Mouse (Mus musculus) neural tube, embryonic 15.5 days (tissue): Measurements from ENCODE around the gene Med4. TPM values are rescaled to one million over a fixed set of nuclear protein-coding genes. Genes with fewer than 3 reads are reported as not detected.

Source experiments
- ATAC-seq: fragments of 200-750 bp; cut with Nextera tagmentation; 2 replicates; pipeline ENCODE4 v1.8.0; 2017; ENCODE audit warnings: mild to moderate bottlenecking, moderate TSS enrichment, moderate library complexity; ENCODE audit not compliant: low FRiP score
- H3K27ac ChIP-seq: fragments of 300-500 bp; sonication (generic); replicated peaks from 2 replicates; pipeline ENCODE4 v1.5.1; 2015; ENCODE audit warnings: mild to moderate bottlenecking, inconsistent platforms
- H3K27me3 ChIP-seq: fragments of 300-500 bp; sonication (generic); replicated peaks from 2 replicates; pipeline ENCODE4 v1.6.1; 2015; ENCODE audit warnings: inconsistent platforms
- H3K36me3 ChIP-seq: fragments of 300-500 bp; sonication (generic); 2 replicates; pipeline ENCODE4 v1.6.1; 2015; ENCODE audit warnings: inconsistent platforms
- H3K4me1 ChIP-seq: fragments of 300-500 bp; sonication (generic); 2 replicates; pipeline ENCODE4 v1.6.1; 2015; ENCODE audit warnings: inconsistent platforms
- H3K4me2 ChIP-seq: fragments of 300-500 bp; sonication (generic); 2 replicates; pipeline ENCODE4 v1.6.1; 2015; ENCODE audit warnings: inconsistent platforms, mild to moderate bottlenecking, moderate library complexity
- H3K4me3 ChIP-seq: fragments of 300-500 bp; sonication (generic); replicated peaks from 2 replicates; pipeline ENCODE4 v1.5.1; 2015; ENCODE audit warnings: mild to moderate bottlenecking, inconsistent platforms
- H3K9ac ChIP-seq: fragments of 300-500 bp; sonication (generic); replicated peaks from 2 replicates; pipeline ENCODE4 v1.6.1; 2015; ENCODE audit warnings: mild to moderate bottlenecking, inconsistent platforms
- H3K9me3 ChIP-seq: fragments of 300-500 bp; sonication (generic); replicated peaks from 2 replicates; pipeline ENCODE4 v1.6.1; 2016; ENCODE audit warnings: inconsistent platforms
- WGBS: fragments of 180-500 bp; shearing (Covaris S2); methylation state at CpG from one replicate; pipeline ENCODE4 v1.1.7; 2015; ENCODE audit warnings: mixed read lengths; 5-methylcytosine and 5-hydroxymethylcytosine counted together
- polyA plus RNA-seq: library from polyadenylated mRNA; unstranded; fragments of >200 nt; fragmentation: Nextera tagmentation; extraction: Ambion mirVana; gene quantifications from 2 replicates; pipeline ENCODE4 v1.2.1, GENCODE M21; 2015

Gene Med4
- polyA plus RNA-seq, 1 experiment from 2014 or later = 79.9 TPM

DNA sequence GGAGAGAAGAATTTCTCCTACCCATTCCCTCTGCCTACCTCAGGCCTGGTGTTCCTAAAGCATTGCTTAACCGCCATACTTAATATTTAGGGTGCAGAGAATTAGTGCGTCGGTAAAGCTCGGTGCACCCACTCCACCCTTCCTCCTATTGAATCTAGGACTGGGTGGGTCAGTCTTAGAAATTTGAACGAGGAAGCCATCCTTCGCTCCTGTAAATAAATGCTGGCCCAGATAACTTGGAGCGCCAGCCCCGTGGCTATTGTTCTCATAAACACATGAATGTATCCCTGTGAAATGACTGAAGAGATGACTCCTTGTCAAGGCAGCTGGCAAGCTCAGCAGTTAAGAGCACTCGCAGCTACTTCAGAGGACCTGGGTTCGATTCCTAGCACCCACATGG lies 32.7 kb upstream of the Med4 start:
- Histone ChIP-seq H3K9me3 (no peaks in the 10 kb centered on the region), H3K4me2 (no peak overlapping the region), H3K36me3 (no peaks in the 10 kb centered on the region), H3K27ac (no peak overlapping the region), H3K9ac (no peak overlapping the region), H3K4me3 (no peak overlapping the region), H3K4me1 (peaks cover 20% of the 10 kb centered on the region), H3K27me3 (no peaks in the 10 kb centered on the region)
- ATAC-seq = no peak
- 95% methylated on average over 10 of the region's 10 CpGs for WGBS

DNA sequence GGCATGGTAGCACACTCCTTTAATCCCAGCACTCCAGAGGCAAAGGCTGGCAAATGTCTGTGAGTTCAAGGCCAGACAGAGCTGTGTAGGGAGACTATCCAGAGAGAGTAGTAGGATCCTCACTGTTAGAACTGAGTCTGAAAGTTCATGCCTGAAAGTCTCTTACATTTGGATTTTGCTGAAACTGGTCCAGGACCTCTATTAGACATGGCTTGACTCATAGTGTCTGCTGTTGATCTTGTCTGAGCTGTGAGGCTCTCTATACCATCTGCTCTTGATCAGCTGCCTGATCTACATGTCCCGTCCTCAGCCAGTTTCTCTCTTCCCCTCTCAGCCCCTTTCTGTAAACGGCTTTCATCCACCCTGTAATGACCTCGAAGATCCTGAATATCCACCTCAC lies 31.5 kb upstream of the Med4 start:
- Histone ChIP-seq H3K9ac (no peak overlapping the region), H3K4me2 (no peak overlapping the region), H3K27me3 (no peaks in the 10 kb centered on the region), H3K4me1 (peaks cover 14% of the 10 kb centered on the region), H3K4me3 (no peak overlapping the region), H3K9me3 (no peaks in the 10 kb centered on the region), H3K36me3 (no peaks in the 10 kb centered on the region), H3K27ac (no peak overlapping the region)
- 81% methylated on average over 3 of the region's 3 CpGs for WGBS
- no peak for ATAC-seq

GRCm38 (mm10) chr14:73479771-73480170 lies 30.1 kb upstream of the Med4 start:
- H3K4me1 ChIP-seq = peaks cover 8% of the 10 kb centered on the region
- H3K9ac ChIP-seq = no peak overlapping the region
- H3K4me2 ChIP-seq = no peak overlapping the region
- no peaks in the 10 kb centered on the region for H3K27me3 ChIP-seq
- WGBS = 17% methylated on average over 1 of the region's 1 CpGs
- no peaks in the 10 kb centered on the region for H3K36me3 ChIP-seq
- ATAC-seq = no peak
- no peak overlapping the region for H3K4me3 ChIP-seq
- H3K27ac ChIP-seq = no peak overlapping the region
- no peaks in the 10 kb centered on the region for H3K9me3 ChIP-seq

- H3K36me3 ChIP-seq = no peaks in the 10 kb centered on the region
- no peak overlapping the region for H3K9ac ChIP-seq
- no peak for ATAC-seq
- H3K9me3 ChIP-seq = no peaks in the 10 kb centered on the region
- H3K27me3 ChIP-seq = no peaks in the 10 kb centered on the region
- no peaks in the 10 kb centered on the region for H3K4me1 ChIP-seq
- WGBS = 86% methylated on average over 5 of the region's 5 CpGs
- H3K4me3 ChIP-seq = no peak overlapping the region
- no peak overlapping the region for H3K27ac ChIP-seq
- no peak overlapping the region for H3K4me2 ChIP-seq
These were observed 26.2 kb upstream of the Med4 start for GRCm38 (mm10) chr14:73483516-73484229.

DNA sequence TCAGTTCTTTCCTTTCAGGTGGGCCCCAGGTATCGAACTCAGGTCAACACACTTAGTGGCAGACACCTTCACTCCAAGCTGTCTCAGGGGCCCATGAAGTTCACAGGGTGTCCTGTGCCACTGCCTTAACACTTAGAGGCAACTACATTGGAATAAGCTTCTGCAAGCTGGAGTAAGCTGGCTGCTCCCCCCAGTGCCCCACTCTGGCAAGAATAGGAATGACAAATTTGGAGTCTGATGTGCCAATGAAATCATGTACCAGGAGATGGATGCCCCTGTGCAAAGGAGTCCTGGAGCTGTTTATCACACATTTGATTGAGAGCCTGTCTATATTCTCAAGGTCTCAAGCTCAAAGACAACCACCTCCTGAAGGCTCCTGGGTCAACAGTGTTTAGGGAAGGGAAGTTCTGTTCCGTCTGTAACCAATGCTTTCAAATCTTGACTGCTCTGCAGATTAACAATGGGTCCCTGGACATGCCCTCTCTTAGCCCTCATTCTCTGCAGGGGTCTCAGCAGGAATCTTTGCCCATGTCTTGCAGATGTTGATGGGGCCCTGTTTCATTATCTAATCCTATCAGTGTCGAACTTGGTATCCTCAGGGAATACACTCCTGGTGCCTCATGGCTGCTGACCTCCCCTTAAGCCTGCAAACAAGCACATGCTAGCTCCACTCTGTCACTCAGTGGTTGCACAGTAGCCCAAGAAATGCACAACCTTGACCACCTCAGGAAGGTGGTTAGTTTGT lies 25.3 kb upstream of the Med4 start:
- WGBS = 72% methylated on average over 3 of the region's 3 CpGs
- H3K36me3 ChIP-seq = no peaks in the 10 kb centered on the region
- no peak overlapping the region for H3K4me3 ChIP-seq
- H3K4me2 ChIP-seq = no peak overlapping the region
- no peaks in the 10 kb centered on the region for H3K9me3 ChIP-seq
- H3K4me1 ChIP-seq = no peaks in the 10 kb centered on the region
- no peak for ATAC-seq
- H3K9ac ChIP-seq = no peak overlapping the region
- H3K27ac ChIP-seq = no peak overlapping the region
- no peaks in the 10 kb centered on the region for H3K27me3 ChIP-seq

DNA sequence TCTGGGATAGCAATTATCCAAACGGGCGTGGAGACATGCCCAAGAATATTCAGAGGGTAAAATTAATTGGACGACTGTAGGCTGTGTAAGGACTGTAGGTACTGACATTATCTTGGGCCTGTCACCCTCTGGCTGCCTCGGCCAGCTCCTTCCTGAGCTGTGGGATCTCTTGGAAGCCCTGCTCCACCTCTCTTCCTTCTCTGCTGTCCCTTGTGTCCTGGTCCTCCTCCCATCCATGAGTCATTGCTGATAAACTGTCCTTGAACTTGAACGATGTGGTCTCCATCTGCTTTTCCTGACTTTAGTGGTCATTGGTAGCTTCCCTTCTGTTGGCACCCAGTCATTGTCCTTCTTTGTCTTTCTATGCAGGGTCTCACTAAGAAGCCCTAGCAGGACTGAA lies 23.2 kb upstream of the Med4 start:
- 91% methylated on average over 5 of the region's 5 CpGs for WGBS
- peaks cover 5% of the 10 kb centered on the region; the same call in 1 of the 2 replicates for H3K9me3 ChIP-seq
- no peak for ATAC-seq
- no peaks in the 10 kb centered on the region for H3K36me3 ChIP-seq
- H3K4me1 ChIP-seq = no peaks in the 10 kb centered on the region
- H3K4me2 ChIP-seq = no peak overlapping the region
- H3K27me3 ChIP-seq = no peaks in the 10 kb centered on the region
- H3K4me3 ChIP-seq = no peak overlapping the region
- H3K9ac ChIP-seq = no peak overlapping the region
- H3K27ac ChIP-seq = no peak overlapping the region

GRCm38 (mm10) chr14:73493356-73493755 lies 16.5 kb upstream of the Med4 start:
- no peaks in the 10 kb centered on the region for H3K27me3 ChIP-seq
- peaks cover 5% of the 10 kb centered on the region; the same call in 1 of the 2 replicates for H3K9me3 ChIP-seq
- ATAC-seq = no peak
- no peaks in the 10 kb centered on the region for H3K36me3 ChIP-seq
- H3K27ac ChIP-seq = no peak overlapping the region
- WGBS = 95% methylated on average over 6 of the region's 6 CpGs
- no peak overlapping the region for H3K4me3 ChIP-seq
- no peaks in the 10 kb centered on the region for H3K4me1 ChIP-seq
- no peak overlapping the region for H3K9ac ChIP-seq
- H3K4me2 ChIP-seq = no peak overlapping the region

GRCm38 (mm10) chr14:73494122-73494521 lies 15.7 kb upstream of the Med4 start:
- Histone ChIP-seq H3K9me3 (peaks cover 5% of the 10 kb centered on the region; the same call in 1 of the 2 replicates), H3K4me3 (no peak overlapping the region), H3K4me1 (no peaks in the 10 kb centered on the region), H3K36me3 (no peaks in the 10 kb centered on the region), H3K4me2 (no peak overlapping the region), H3K9ac (no peak overlapping the region), H3K27me3 (no peaks in the 10 kb centered on the region), H3K27ac (no peak overlapping the region)
- ATAC-seq = no peak
- 84% methylated on average over 6 of the region's 6 CpGs for WGBS

DNA sequence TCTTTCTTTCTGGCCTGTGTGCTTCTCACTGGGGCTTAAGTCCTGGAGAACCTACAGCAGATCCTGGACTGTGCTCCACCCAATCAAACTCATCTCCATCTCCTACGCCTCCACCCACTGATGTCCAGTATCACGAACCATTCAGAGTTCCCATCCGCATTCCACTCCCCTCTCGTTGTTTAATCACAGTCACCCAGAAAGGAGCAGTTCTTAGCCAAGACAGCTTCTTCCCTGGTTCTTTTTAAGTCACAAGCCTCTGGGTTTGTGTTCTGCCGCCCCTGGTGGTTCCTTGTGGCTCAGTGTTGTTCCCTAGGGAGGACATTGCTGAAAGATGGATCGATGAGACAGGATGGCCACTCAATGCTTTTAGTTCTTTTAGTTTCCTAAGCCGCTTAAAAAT lies 14.1 kb upstream of the Med4 start:
- Histone ChIP-seq H3K27ac (no peak overlapping the region), H3K36me3 (no peaks in the 10 kb centered on the region), H3K4me1 (no peaks in the 10 kb centered on the region), H3K9me3 (peaks cover 4% of the 10 kb centered on the region; the same call in 1 of the 2 replicates), H3K4me2 (no peak overlapping the region), H3K9ac (no peak overlapping the region), H3K4me3 (no peak overlapping the region), H3K27me3 (no peaks in the 10 kb centered on the region)
- 74% methylated on average over 7 of the region's 7 CpGs for whole genome bisulfite sequencing
- no peak for ATAC-seq

DNA sequence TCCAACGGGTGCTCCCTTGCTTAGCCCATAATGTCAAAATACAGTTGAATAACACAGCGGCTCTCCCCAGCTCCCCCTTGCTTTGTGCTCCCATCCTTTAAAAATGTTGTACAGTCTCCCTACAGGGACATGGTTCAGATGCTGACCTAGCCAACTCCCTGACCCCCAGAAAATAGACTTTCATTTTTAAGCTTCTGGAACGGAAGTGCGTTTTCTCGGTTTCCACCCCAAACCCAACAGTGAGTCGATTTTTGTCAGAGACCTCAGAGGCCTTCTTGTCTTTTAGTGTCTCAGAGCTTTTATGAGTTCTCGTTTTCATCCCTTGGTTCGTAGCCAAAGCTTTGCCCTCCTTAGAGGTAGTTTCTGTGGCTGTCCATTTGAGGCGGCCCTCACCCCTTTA lies 8.5 kb upstream of the Med4 start:
- H3K4me1 ChIP-seq = peaks cover 19% of the 10 kb centered on the region
- WGBS = 78% methylated on average over 9 of the region's 9 CpGs
- no peak overlapping the region for H3K4me2 ChIP-seq
- H3K9me3 ChIP-seq = no peaks in the 10 kb centered on the region
- H3K9ac ChIP-seq = no peak overlapping the region
- no peak overlapping the region for H3K4me3 ChIP-seq
- H3K27ac ChIP-seq = peak overlapping the region; percentile 72
- ATAC-seq = no peak
- H3K36me3 ChIP-seq = no peaks in the 10 kb centered on the region
- H3K27me3 ChIP-seq = no peaks in the 10 kb centered on the region

DNA sequence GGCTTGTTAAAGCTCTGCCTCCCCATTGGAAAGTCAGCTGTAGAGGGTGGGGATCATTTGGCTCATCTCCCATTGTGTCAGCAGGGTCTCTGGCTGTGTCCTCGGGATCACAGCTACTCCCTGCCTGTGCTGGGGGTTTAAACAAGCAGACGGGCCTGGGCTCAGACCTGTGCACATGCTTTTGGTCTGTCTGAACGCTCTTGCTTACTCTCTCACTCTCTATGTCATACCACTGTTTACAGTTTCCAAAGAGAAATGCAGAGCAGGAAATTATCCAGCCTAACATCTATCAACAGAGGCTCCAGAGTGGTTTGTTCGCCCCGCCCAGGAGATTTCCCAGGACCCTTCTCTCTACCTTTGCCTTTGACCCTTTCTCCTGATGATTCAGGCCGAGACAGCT lies 8.1 kb upstream of the Med4 start:
- Histone ChIP-seq H3K27ac (peak overlapping the region; percentile 72), H3K9ac (no peak overlapping the region), H3K27me3 (no peaks in the 10 kb centered on the region), H3K36me3 (no peaks in the 10 kb centered on the region), H3K4me1 (peaks cover 19% of the 10 kb centered on the region), H3K4me2 (no peak overlapping the region), H3K4me3 (no peak overlapping the region), H3K9me3 (no peaks in the 10 kb centered on the region)
- WGBS = 64% methylated on average over 6 of the region's 6 CpGs
- ATAC-seq = no peak

DNA sequence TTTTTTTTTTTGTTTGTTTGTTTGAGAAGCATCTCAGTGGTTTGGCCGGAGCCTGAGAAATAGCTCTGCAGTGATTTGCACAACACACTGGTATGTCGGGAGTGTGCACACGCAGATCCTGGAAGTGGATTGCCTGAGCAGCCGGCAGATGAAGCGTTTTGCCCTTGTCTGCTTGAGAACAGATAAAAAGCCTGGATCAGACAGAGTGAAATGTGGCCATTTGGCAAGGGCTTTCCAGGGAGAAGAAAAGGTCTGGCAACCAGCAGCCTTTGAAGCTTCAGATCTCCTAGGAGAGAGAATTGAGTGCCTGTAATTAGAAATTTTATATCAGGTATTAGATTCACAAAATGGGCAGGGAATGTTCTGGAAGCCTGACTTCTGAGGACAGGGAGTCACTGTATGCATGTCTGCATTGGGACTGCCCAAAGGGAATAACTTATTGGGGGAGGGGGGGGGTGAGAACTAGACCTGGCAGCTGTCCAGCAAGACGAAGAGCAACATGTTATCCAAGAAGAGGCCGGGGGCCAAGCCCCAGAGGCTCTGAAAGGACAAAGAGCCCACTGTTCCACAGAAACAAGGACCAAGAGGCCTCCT lies 7.1 kb upstream of the Med4 start:
- H3K9ac ChIP-seq = no peak overlapping the region
- no peaks in the 10 kb centered on the region for H3K36me3 ChIP-seq
- H3K4me2 ChIP-seq = no peak overlapping the region
- H3K9me3 ChIP-seq = no peaks in the 10 kb centered on the region
- peak overlapping the region; percentile 72 for H3K27ac ChIP-seq
- 22% methylated on average over 7 of the region's 7 CpGs for WGBS
- peak; percentile 78 for ATAC-seq
- H3K27me3 ChIP-seq = no peaks in the 10 kb centered on the region
- H3K4me1 ChIP-seq = peaks cover 19% of the 10 kb centered on the region
- no peak overlapping the region for H3K4me3 ChIP-seq
